Mouse (Mus musculus) retina, postnatal 7 days (tissue): ENCODE results near the gene Tmcc1.
"Not testable (repeated sequence)": the region's sequence is repeated elsewhere in the genome, so short reads cannot be mapped to it uniquely, and the experiment has no call there.

ENCODE experiments used
- DNase-seq: peaks from one replicate; pipeline ENCODE4 v3.0.0-alpha.2; 2012; ENCODE audit warnings: low read depth, low spot score

The Tmcc1 gene

GRCm38 (mm10) chr6:116074892-116075291 lies 118.4 kb downstream of the Tmcc1 start:
- no peak for DNase-seq

DNA sequence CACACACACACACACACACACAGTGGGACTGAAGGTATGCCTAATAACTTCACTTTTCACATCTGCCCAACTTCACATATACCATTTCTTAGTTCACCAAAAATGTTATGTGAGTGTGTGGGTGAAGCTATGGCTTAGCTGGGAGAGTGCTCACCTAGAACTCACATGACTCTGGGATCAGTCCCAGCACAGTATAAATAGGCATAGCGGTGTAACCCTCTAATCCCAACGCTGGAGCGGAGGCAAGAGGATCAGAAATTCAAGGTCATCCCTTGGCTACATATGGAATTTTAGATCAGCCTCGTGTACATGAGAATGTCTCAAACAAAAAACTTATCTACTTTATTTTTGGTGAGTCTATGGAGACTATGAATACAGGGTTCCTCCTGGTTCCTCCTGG lies 119.7 kb downstream of the Tmcc1 start:
- DNase-seq, result no peak

- no peak for DNase-seq
Measured at GRCm38 (mm10) chr6:116072746-116073261, 120.5 kb downstream of the Tmcc1 start.

- DNase-seq, result no peak
Measured at GRCm38 (mm10) chr6:116072221-116072745, 121.0 kb downstream of the Tmcc1 start.

DNA sequence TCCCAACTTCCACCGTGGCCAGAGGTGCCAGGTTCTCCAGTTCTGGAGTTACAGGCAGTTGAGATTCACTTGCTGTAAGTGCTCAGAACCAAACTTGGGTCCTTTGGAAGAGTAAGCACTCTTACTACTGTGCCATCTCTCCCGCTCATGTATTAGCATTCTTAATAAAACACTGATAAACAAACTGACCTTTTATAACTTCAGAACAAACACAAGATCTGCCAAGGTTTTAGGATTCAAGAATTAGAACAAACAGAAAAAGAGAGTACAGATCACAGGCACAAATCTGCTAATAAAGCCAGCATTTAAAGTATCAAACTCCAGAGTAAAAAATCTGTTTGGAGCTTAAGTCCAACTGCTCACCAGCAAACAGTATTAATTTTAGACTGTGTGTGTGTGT lies 121.5 kb downstream of the Tmcc1 start:
- no peak for DNase-seq

- DNase-seq, result no peak
Measured at GRCm38 (mm10) chr6:116070558-116070957, 122.7 kb downstream of the Tmcc1 start.

GRCm38 (mm10) chr6:116063516-116063915 lies 129.8 kb downstream of the Tmcc1 start:
- DNase-seq, result no peak

GRCm38 (mm10) chr6:116059542-116059941 lies 133.7 kb downstream of the Tmcc1 start:
- not testable (repeated sequence) for DNase-seq

GRCm38 (mm10) chr6:116058541-116059300 lies 134.6 kb downstream of the Tmcc1 start:
- DNase-seq, result no peak

DNA sequence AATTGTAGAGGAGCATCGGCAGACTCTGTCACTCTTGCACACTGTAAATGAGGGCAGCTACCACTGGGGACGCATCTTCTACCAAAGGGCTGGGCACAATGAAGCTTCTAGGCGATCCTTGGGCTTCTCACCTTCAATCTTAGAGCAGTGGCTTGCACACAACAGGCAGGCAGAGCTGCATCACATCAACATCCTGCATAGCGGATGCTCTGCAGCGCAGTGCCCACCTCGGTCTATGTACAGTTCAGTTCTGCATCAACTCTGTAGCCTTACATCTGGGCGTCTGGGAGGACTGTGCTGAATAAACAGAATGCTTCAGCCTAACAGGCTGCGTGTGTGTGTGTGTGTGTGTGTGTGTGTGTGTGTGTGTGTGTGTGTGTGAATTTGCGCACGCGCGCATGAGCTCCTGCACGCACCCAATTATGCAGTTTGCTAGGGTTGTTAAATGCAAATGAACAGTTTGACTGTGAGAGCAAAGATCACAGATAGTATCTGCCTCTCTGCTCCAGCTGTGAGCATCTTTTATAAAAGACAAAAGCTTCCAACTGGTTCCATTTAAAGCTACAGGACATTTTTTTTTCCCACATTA lies 136.5 kb downstream of the Tmcc1 start:
- no peak for DNase-seq

DNA sequence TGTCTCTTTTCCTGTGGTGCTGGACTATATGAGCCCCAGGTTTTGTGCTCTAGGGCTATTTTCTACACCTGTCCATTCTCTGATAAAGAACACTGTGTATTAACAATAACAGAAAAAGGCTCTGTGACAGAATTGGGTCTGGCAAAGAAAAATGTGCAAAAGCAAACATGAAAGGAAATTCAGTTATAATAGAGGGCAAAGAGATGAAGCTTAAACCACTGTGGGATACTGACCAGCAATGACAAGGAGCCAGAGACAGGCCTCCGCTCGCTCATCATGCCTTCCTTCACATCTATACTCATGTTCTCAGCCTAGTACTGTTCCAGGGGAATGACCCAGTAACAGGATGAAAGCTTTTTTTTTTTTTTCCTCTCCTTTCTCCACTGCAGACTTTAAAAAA lies 137.5 kb downstream of the Tmcc1 start:
- DNase-seq, result no peak

DNA sequence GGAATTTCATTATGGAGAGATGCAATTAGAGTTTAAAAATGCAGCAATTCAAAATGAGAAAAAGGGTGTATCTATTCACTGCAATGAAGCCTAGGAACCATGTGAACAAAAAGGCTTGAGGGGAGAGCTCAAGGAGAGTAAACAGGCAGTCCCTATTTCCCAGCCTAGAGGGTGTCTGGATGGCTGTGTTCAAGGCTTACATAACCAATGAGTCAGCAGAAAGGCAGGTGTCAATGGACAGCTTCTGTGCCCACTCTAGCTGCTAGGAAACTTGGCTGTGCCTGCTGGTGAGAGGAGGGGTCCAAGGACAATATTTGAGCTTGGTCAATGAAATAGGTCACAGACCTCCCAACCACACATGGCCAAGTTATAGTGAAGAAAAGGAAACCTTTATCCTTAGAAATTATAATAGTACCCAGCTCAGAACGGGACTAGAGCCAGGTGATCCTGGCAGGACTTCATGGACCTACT lies 138.2 kb downstream of the Tmcc1 start:
- no peak for DNase-seq

- no peak for DNase-seq
Measured at GRCm38 (mm10) chr6:116047896-116048295, 145.4 kb downstream of the Tmcc1 start.

DNA sequence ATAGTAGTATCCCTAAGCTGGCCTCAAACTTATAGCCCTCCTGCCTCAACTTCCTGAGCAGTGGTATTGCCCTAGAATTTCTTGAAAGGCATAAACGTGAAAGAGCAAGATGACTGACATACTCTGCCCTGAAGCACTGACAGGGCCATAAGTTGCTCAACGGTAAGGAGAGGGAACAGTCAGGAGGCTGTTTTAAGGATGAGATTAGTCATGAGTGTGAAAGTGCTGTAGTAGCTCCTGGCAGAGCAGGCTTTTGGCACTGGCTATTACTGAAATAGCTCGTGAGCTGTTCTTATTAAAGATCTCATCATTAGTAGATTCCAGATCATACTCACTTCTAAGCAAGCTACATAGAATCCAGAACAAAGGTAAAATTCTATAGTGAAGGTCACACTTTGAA lies 145.9 kb downstream of the Tmcc1 start:
- DNase-seq, result no peak

DNA sequence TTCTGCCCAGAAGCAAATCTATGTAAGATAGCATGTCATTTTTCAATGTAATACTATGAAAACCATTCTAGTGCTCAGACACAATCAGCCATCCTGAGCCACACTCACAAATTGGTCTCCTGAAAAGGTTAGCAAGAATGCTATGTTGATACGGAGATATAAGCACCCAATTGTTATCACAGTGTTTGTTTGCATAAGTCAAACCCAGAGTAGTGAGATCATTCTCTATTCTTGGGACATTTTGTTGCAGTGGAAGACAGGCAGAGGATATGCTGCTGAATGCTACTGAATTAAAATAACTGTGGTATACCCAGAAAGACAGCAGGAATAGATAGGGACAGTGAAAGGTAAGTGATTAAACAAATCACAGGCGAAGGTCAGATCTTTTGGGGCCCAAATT lies 149.2 kb downstream of the Tmcc1 start:
- DNase-seq, result no peak

- DNase-seq, result no peak
Measured at GRCm38 (mm10) chr6:116038222-116038621, 155.1 kb downstream of the Tmcc1 start.

DNA sequence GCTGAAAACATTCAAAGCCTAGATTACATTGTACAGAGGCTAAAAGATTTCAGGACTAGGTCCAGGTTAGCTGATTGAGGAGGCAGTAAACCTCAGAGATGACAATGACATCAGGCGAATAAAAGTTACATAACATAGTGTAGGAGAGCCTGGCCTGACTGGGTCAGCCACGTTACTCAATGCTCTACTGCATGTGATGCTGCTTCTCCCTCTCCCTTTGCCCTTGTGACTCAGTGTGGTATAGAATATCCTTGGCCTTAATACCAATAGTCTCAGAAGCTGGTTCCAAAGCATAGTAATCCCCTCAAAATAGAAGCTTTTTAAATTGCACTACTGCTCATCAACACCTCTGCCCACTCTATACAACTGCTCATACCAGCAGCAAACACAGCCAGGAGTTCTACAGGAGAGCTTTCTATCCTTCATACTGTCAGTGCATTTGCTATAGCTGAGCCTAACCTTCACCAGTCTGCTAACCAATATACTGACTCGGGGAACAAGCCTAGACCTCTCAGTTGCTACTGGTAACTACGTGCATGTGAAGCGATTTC lies 155.9 kb downstream of the Tmcc1 start:
- no peak for DNase-seq

GRCm38 (mm10) chr6:116036555-116036954 lies 156.7 kb downstream of the Tmcc1 start:
- no peak for DNase-seq

DNA sequence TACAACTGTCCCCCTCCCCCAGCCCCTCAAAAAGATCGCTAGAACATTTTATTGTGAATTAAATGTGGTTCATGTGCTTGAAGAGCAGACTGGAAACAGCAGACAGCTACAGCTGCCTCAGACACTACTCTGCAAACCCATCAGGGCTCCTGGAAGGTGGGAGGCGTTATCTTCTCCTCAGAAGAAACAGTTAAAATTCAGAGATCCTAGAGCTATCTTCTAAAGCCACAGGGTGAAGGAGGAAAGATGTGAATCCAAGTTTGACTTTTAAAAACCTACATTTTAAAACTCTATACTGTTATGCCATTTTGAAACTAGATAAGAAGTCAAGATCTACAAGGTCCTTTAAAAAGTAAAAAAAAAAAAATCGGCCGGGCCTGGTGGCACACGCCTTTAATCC lies 162.2 kb downstream of the Tmcc1 start:
- no peak for DNase-seq

DNA sequence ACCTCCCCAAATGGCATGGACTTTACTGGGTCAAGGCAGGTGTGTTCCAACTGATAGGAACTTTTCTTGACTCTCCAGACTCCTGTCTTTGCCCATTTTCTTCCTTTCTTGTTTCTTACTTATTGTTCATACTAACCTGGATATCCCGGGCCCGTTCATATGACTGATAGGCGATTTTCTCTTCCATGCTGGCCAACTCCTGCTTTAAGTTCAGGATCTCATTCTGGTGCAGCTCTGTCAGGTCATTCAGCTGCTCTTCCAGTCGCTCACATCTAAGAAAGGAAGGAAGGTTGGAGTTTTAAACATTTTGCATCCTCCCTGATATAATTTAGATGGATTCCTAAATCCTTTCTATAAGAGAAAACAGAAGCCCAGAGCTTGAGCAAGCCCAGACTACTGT lies 168.6 kb downstream of the Tmcc1 start:
- no peak for DNase-seq

- DNase-seq, result no peak
Measured at GRCm38 (mm10) chr6:116021961-116022485, 171.3 kb downstream of the Tmcc1 start.

DNA sequence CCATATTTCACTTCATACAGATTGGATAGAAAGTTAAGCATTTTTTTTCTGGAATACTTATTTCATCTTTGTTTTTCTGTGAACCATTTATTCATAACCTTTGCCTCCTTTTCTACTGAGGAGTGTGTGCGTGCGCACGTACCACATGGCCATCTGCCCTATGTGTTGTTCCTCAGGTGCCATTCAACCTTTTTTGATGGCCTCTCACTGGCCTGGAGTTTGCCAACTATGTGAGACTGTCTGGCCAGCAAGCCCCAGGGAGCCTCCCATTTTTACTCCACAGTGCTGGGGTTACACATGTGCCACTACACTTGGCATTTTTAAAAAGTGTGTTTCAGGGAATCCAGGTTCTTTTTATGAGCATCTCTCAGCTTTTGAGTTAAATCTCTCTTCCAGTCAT lies 177.4 kb downstream of the Tmcc1 start:
- no peak for DNase-seq
